Mouse (Mus musculus) stomach, postnatal 0 days (tissue): ENCODE data around the gene Psen2. TPM values are rescaled to one million over a fixed set of nuclear protein-coding genes. Genes with fewer than 3 reads are reported as not detected.
A peak's percentile ranks its signal among the peaks of the same experiment; 100 is the strongest.

Experiments
- ATAC-seq: fragments of 200-750 bp; cut with Nextera tagmentation; 2 replicates; pipeline ENCODE4 v1.8.0; 2017; ENCODE audit not compliant: low FRiP score, low TSS enrichment
- DNase-seq: peaks from one replicate; pipeline ENCODE4 v3.0.0-alpha.2; 2016; ENCODE audit warnings: low spot score
- H3K27ac ChIP-seq: fragments of 300-500 bp; sonication (generic); replicated peaks from 2 replicates; pipeline ENCODE4 v1.5.1; 2014; ENCODE audit warnings: mild to moderate bottlenecking, control low read depth
- H3K27me3 ChIP-seq: fragments of 300-500 bp; sonication (generic); 2 replicates; pipeline ENCODE4 v1.6.1; 2014; ENCODE audit warnings: low read length; ENCODE audit not compliant: control insufficient read depth, insufficient read depth
- H3K36me3 ChIP-seq: fragments of 300-500 bp; sonication (generic); 2 replicates; pipeline ENCODE4 v1.6.1; 2014; ENCODE audit warnings: low read length, mixed read lengths; ENCODE audit not compliant: control insufficient read depth, insufficient read depth
- H3K4me1 ChIP-seq: fragments of 300-500 bp; sonication (generic); replicated peaks from 2 replicates; pipeline ENCODE4 v1.6.1; 2014; ENCODE audit warnings: antibody characterized with exemption; ENCODE audit not compliant: control insufficient read depth, insufficient read depth
- H3K4me2 ChIP-seq: fragments of 300-500 bp; sonication (generic); replicated peaks from 2 replicates; pipeline ENCODE4 v1.6.1; 2014; ENCODE audit warnings: low read depth, mild to moderate bottlenecking, control low read depth, moderate library complexity
- H3K4me3 ChIP-seq: fragments of 300-500 bp; sonication (generic); 2 replicates; pipeline ENCODE4 v1.5.1; 2014; ENCODE audit warnings: low read depth, low read length, control low read depth
- H3K9ac ChIP-seq: fragments of 300-500 bp; sonication (generic); 2 replicates; pipeline ENCODE4 v1.6.1; 2014; ENCODE audit warnings: mild to moderate bottlenecking, low read length, control low read depth, mixed read lengths
- H3K9me3 ChIP-seq: fragments of 300-500 bp; sonication (generic); 2 replicates; pipeline ENCODE4 v1.6.1; 2016; ENCODE audit warnings: low read length; ENCODE audit not compliant: control insufficient read depth
- CTCF ChIP-seq: IDR thresholded peaks from 2 replicates; pipeline ENCODE4 v1.5.1; 2016; ENCODE audit warnings: antibody characterized with exemption, low read depth, mild to moderate bottlenecking, moderate library complexity
- EP300 ChIP-seq: optimal IDR thresholded peaks from 2 replicates; pipeline ENCODE3; 2016; ENCODE audit warnings: antibody characterized with exemption
- WGBS: fragments of 180-500 bp; shearing (Covaris S2); extraction: QIAGEN DNeasy Blood & Tissue Kit; methylation state at CpG from one replicate; pipeline ENCODE4 v1.1.7; 2014; 5-methylcytosine and 5-hydroxymethylcytosine counted together
- polyA plus RNA-seq: library from polyadenylated mRNA; unstranded; fragments of >200 nt; fragmentation: Nextera tagmentation; extraction: Ambion mirVana; gene quantifications from 2 replicates; pipeline ENCODE4 v1.2.1, GENCODE M21; 2015

The Psen2 gene
- polyA plus RNA-seq: 14.3 and 15.2 TPM in 2 replicates

DNA sequence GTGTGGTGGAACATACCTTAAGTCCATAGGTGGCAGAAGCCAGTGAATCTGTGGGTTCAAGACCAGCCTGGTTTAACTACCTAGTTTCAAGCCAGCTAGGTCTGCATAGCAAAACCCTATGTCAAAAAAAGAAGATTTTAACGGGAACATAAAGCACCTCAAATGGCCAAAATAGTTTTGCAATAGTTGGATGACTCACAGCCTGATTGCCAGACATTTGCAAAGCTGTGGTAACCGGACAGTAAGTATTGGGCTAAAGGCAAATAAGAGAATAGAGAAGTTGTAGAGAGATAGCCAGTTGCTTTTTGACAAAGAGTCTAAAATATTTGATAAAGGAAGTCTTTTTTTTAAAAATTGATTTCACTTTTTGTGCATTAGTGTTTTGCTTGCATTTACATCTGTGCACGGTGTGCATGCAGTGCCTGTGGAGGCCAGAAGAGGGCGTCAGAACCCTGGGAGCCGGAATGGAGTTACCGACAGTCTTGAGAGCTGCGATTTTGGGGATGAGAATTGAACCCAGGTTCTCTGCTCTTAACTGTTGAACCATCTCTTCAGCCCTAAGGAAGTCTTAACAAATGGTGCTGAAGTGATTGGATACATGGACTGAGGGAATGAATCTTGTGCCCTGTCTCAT lies at the start of gene Psen2:
Gene Psen2 (minus strand): TSS at position 75 of the 634 bp plus-strand sequence.
- TF ChIP-seq CTCF (peak; percentile 71), EP300 (no peak)
- DNase-seq: no peak
- 25% methylated on average over 7 of the region's 7 CpGs for WGBS

DNA sequence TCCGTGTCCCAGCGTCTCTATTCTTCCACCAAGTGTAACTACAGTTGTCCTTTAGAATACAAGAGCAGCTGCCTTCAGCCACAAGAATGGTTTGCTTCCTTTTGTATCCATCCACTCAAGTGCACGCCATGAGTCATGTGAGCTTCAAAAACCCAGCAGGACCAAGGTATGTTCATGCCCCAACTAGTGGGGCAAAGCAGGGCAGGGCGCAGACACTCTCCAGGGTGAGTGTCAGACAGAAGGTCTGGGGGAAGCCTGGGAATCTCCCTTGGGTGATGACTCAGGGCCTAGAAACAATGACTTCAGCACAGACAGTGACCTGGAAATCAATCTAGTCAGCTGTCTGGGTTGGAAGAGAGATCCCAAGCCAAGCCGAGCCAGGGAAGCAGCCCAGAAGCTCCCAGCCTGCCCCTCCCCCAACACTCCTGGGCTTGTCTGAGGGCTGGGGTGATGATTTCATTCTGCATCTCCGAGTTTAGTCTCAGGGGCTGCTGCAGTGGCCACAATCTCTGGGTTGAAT lies 49.6 kb upstream of the Psen2 start:
- no peaks in the 10 kb centered on the region for H3K36me3 ChIP-seq
- H3K4me2 ChIP-seq: no peak overlapping the region
- no peak overlapping the region for H3K9ac ChIP-seq
- H3K27ac ChIP-seq: no peak overlapping the region
- no peaks in the 10 kb centered on the region for H3K27me3 ChIP-seq
- DNase-seq: peak; percentile 31
- 44% methylated on average over 6 of the region's 6 CpGs for WGBS
- no peaks in the 10 kb centered on the region for H3K9me3 ChIP-seq
- TF ChIP-seq EP300 (no peak), CTCF (no peak)
- H3K4me1 ChIP-seq: no peaks in the 10 kb centered on the region; the same call in 1 of the 2 replicates
- H3K4me3 ChIP-seq: no peak overlapping the region
- ATAC-seq: peak; percentile 54; the same call in 1 of the 2 replicates

More for the DNA sequence above, at the start of gene Psen2:
- no peak within 1 kb of the TSS for H3K27ac ChIP-seq
- no peaks in the 10 kb centered on the region for H3K27me3 ChIP-seq
- no peaks in the 10 kb centered on the region for H3K9me3 ChIP-seq
- H3K4me1 ChIP-seq: no peaks in the 10 kb centered on the region
- ATAC-seq: no peak; the same call in 1 of the 2 replicates
- H3K4me3 ChIP-seq: no peak within 1 kb of the TSS
- H3K4me2 ChIP-seq: no peak within 1 kb of the TSS
- H3K36me3 ChIP-seq: no peaks in the 10 kb centered on the region
- no peak within 1 kb of the TSS for H3K9ac ChIP-seq

DNA sequence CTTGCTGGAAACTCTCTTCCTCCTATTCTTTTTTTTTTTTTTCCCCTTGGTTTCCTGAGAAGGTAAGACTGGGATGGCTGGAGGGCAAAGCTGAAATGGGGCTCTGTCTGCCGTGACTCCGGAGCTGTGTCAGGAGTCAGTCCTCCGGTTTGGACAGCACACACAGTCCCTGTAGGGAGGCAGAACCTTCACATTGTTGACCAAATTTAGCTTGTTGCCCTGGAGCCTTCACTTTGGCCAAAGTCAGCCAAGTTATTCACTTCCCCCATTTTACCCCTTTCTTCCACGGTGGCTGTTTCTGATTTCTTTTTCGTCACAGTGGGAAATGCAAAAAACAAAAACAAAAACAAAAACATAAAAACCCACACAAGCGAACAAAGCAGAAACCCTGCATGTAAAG lies 49.0 kb upstream of the Psen2 start:
- TF ChIP-seq CTCF (no peak), EP300 (no peak)
- H3K9ac ChIP-seq: no peak overlapping the region
- DNase-seq: no peak
- WGBS: 68% methylated on average over 6 of the region's 6 CpGs
- no peaks in the 10 kb centered on the region for H3K27me3 ChIP-seq
- H3K27ac ChIP-seq: no peak overlapping the region
- no peak overlapping the region for H3K4me3 ChIP-seq
- ATAC-seq: no peak
- H3K4me2 ChIP-seq: no peak overlapping the region
- no peaks in the 10 kb centered on the region; the same call in 1 of the 2 replicates for H3K4me1 ChIP-seq
- H3K9me3 ChIP-seq: no peaks in the 10 kb centered on the region
- H3K36me3 ChIP-seq: no peaks in the 10 kb centered on the region

DNA sequence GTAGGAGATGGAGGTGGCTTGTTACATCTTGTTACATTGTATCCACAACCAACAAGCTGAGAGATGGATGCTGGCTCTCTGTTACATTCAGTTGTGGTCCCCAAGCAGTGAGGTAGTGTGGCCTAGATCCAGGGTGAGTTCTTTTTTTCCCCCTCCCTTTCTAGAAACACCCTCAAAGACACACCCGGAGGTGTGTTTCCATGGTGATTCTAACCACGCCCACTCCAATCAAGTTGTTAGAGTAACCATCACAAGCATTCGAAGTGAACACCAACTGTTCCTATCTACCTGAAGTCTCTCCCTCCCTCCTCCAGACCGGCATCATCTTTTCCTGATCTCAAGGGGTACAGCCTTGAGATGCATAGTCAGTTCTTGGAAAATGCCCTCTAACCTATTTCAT lies 45.7 kb upstream of the Psen2 start:
- WGBS: 69% methylated on average over 4 of the region's 4 CpGs
- DNase-seq (no peak), ATAC-seq (no peak)
- Histone ChIP-seq H3K4me2 (no peak overlapping the region), H3K27ac (no peak overlapping the region), H3K9me3 (no peaks in the 10 kb centered on the region), H3K9ac (no peak overlapping the region), H3K4me3 (no peak overlapping the region), H3K4me1 (no peaks in the 10 kb centered on the region; the same call in 1 of the 2 replicates), H3K27me3 (no peaks in the 10 kb centered on the region), H3K36me3 (no peaks in the 10 kb centered on the region)
- TF ChIP-seq EP300: no peak

DNA sequence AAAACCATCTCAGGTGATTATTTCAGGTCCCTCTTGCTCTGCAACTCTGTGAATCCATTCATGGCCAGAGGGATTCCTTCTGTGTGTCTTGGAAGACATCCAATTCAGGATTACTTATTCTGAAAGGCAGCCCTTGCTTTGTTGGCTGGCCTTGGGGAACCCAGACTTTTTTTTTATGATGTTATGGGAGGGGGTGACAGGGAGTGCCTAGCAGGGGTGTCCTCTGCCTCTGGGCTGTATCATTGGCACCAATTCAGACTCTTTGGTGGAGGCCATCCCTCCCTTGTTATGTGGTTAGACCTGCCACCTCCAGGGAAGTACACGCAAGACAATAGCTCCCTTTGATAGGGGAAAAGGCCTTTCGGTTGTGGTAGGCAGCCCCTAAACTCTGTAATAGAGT lies 44.4 kb upstream of the Psen2 start:
- DNase-seq: no peak
- no peak overlapping the region for H3K4me2 ChIP-seq
- H3K4me1 ChIP-seq: no peaks in the 10 kb centered on the region; the same call in 1 of the 2 replicates
- no peaks in the 10 kb centered on the region for H3K27me3 ChIP-seq
- no peak overlapping the region for H3K9ac ChIP-seq
- H3K4me3 ChIP-seq: no peak overlapping the region
- H3K9me3 ChIP-seq: no peaks in the 10 kb centered on the region
- no peak for TF ChIP-seq EP300
- TF ChIP-seq CTCF: no peak
- no peaks in the 10 kb centered on the region for H3K36me3 ChIP-seq
- 59% methylated on average over 2 of the region's 2 CpGs for WGBS
- no peak overlapping the region for H3K27ac ChIP-seq
- no peak for ATAC-seq

DNA sequence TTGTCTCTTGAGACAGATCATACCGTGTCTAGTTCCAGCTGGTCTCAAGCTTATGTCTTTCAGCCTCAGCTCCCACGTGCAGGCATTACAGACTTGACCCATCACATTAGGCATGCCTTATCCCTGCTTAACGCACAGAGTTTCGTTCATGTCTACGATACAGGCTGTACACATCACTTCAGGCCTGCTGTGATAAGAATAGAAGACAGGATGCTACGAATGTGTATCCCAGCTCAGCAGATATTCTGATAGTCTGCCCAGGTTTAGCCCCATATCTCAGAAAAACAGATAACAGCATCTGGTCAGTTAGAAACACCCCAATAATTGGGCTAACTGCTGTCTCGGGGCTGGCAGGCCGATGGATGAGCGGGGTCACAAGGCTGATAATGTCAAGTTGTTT lies 43.7 kb upstream of the Psen2 start:
- Histone ChIP-seq H3K9me3 (no peaks in the 10 kb centered on the region), H3K4me2 (no peak overlapping the region), H3K4me3 (no peak overlapping the region), H3K27me3 (no peaks in the 10 kb centered on the region), H3K9ac (no peak overlapping the region), H3K36me3 (no peaks in the 10 kb centered on the region), H3K27ac (no peak overlapping the region), H3K4me1 (no peaks in the 10 kb centered on the region)
- no peak for DNase-seq
- TF ChIP-seq CTCF: no peak
- no peak for TF ChIP-seq EP300
- ATAC-seq: no peak
- 68% methylated on average over 9 of the region's 9 CpGs for WGBS
